Mouse (Mus musculus) ZHBTc4 (cell line): ENCODE results near the gene Slc30a3.
"Not testable (repeated sequence)": the region's sequence is repeated elsewhere in the genome, so short reads cannot be mapped to it uniquely, and the experiment has no call there.

ENCODE experiments used
- DNase-seq: peaks from one replicate; pipeline ENCODE4 v3.0.0-alpha.2; 2011; ENCODE audit warnings: low read depth, low spot score

Slc30a3 gene

DNA sequence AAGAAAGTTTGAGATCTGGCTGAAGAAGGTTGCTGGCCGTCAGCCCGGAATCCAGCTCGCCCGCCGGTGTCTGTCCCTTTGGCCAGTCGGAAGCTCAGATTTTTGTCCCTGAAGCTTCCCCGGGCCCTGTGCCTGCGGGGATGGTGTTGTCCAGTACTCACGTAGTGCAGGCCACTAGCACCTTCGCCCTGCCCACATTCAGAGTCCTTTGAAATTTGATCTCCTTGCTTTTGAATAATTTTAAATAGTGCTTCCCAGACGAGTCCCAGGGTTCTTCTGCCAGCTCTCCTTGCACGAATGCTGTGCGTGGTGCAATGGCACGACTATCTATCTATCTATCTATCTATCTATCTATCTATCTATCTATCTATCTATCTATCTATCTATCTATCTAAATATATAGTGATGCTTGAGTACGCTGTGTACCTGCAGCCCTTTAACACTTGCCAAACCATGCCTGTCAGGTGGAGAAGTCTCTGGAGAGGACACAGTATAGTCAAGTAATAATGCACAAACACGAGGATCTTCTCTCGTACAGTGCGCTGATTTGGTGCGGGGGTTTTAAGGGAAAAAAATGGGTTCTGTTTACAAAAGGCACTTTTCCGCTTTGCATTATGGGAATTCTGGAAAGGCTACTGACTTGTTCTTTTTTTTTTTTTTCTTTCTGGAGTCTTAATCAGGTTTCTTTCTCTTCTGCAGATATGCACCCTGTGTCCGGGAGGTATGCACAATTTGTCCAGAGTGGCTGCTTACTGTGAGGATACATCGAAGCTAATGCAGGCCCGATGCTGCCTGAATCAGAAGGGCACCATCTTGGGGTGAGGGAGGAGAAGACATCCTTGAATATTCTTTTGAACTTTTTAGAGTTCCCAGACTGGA is 59.0 kb downstream of the Slc30a3 start, which contains the start of gene Slc5a6:
Gene Slc5a6, minus strand, starts transcription at position 162 of the 879 bp plus-strand sequence.
- peak; percentile 82 for DNase-seq

DNA sequence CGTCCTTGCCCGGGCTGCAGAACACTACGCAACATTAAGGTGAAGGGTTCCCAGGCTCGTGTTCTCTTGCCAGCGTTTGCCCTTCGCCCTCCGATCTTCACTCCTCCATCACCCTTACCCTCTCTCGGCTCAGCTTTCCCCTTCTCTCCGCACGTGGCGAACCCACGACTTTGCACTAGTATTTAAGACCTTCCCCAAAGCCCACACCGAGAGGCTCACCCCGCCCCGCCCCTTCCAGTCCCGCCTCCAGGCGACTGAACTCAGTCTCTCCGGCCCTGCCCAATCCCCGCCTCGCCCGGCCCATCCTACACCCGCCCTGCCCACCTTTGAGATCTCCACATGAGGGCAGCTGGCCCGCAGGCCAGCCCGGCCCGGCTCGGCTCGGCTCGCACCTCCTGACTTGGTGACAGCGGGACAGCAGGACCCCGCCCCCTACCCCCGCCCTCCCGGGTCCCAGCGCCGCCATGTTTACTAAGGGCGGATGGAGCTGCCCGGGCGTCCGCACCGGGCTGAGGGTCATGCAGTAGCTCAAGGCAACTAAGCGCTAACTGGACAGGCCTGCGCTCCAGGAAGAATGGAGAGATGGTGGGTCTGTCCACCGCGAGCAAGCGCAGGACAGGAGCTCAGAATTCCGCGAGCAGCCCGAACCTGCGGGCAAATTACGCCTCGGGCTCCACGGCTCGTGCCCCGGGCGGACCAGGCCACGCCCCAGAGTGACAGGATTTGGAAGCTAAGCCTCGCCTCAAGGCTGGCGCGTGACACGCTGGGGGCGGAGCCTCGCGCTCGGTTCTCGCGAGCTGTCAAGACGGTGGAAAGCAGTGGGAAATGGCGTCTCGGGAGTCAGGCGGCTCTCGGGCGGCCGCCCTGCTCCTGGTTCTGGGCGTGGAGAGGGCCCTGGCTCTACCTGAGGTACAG is 59.9 kb downstream of the Slc30a3 start, which contains the start of gene Atraid:
Gene Atraid, plus strand, starts transcription at position 465 of the 915 bp plus-strand sequence.
- peak; percentile 100 for DNase-seq

GRCm38 (mm10) chr5:31047074-31047473 is 61.0 kb downstream of the Slc30a3 start:
- DNase-seq: no peak

- DNase-seq: no peak
Measured at GRCm38 (mm10) chr5:31046416-31046815, 61.6 kb downstream of the Slc30a3 start.

DNA sequence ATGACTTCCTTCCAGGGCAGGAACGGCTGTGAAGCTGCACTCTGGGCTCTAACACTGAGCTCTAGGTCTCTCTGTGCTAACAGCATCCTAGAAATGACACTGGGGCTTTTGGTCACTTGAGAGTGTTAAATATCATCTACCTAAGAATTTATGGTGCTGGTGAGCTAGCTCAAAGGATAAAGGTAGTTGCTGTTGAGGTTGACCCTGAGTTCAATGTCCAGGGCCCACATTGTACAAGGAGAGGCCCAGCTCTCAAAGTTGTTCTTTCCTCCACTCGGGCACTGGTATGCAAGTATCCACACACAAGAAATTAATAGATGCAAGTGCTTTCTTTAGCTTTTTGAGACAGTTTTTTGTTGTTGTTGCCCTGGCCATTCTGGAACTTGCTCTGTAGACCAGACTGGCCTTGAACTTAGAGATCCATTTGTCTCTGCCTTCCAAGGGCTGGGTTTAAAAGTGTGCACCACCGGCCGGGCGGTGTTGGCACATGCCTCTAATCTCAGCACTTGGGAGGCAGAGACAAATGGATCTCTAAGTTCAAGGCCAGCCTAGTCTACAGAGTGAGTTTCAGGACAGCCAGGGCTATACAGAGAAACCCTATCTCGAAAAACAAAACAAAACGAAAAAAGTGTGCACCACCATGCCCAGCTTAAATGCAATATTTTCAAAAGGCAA is 69.7 kb downstream of the Slc30a3 start:
- no peak for DNase-seq

DNA sequence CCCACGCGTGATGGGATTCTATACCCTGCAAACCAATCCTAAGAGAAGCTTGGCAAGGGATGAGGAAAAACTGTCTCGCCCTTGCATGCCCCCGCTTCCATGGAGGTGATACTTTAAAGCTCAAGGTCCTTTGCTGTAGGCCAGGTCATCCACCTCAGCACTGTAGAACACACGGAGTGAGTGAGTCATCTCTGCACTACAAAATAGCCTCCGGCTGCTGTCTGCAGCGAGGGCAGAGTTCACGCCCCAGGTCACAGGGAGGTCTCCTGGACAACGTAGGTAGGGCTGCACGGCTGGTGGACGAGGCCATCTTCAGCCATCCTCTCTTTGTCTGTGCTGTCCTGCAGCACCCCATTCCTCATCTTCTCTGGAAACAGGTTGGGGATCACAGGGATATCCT is 71.5 kb downstream of the Slc30a3 start:
- not testable (repeated sequence) for DNase-seq
